Mouse (Mus musculus) ZHBTc4 (cell line): ENCODE data around the gene Hdac10.

Experiments
- DNase-seq: peaks from one replicate; pipeline ENCODE4 v3.0.0-alpha.2; 2011; ENCODE audit warnings: low read depth, low spot score

Hdac10 gene

GRCm38 (mm10) chr15:89128382-89129350, at the start of gene Hdac10:
TSS of gene Hdac10 (minus strand) at chr15:89128700.
- peak; percentile 88 for DNase-seq

- no peak for DNase-seq
Observed at GRCm38 (mm10) chr15:89177576-89178259, 49.2 kb upstream of the Hdac10 start.

GRCm38 (mm10) chr15:89177121-89177520, 48.6 kb upstream of the Hdac10 start:
- peak; percentile 88 for DNase-seq

- no peak for DNase-seq
Observed at GRCm38 (mm10) chr15:89175411-89176155, 47.1 kb upstream of the Hdac10 start.

- DNase-seq: no peak
Observed at GRCm38 (mm10) chr15:89174889-89175339, 46.4 kb upstream of the Hdac10 start.

- DNase-seq: peak; percentile 59
Observed at GRCm38 (mm10) chr15:89173906-89174214, 45.4 kb upstream of the Hdac10 start.

- no peak for DNase-seq
Observed at GRCm38 (mm10) chr15:89173024-89173905, 44.8 kb upstream of the Hdac10 start.

GRCm38 (mm10) chr15:89172276-89172935, 43.9 kb upstream of the Hdac10 start:
- DNase-seq: no peak

- no peak for DNase-seq
Observed at GRCm38 (mm10) chr15:89171526-89172051, 43.1 kb upstream of the Hdac10 start.

GRCm38 (mm10) chr15:89170102-89170501, 41.6 kb upstream of the Hdac10 start:
- DNase-seq: no peak

- peak; percentile 95 for DNase-seq
Observed at GRCm38 (mm10) chr15:89169431-89169830, 40.9 kb upstream of the Hdac10 start.

GRCm38 (mm10) chr15:89168922-89169321, 40.4 kb upstream of the Hdac10 start:
- DNase-seq: no peak

- DNase-seq: no peak
Observed at GRCm38 (mm10) chr15:89165478-89165877, 37.0 kb upstream of the Hdac10 start.

GRCm38 (mm10) chr15:89161397-89161796, 32.9 kb upstream of the Hdac10 start:
- no peak for DNase-seq

GRCm38 (mm10) chr15:89158516-89158915, 30.0 kb upstream of the Hdac10 start:
- no peak for DNase-seq

- DNase-seq: peak; percentile 93
Observed at GRCm38 (mm10) chr15:89157954-89158353, 29.5 kb upstream of the Hdac10 start.

- DNase-seq: no peak
Observed at GRCm38 (mm10) chr15:89152312-89152711, 23.8 kb upstream of the Hdac10 start.

GRCm38 (mm10) chr15:89150041-89150390, 21.5 kb upstream of the Hdac10 start:
- DNase-seq: peak; percentile 74

GRCm38 (mm10) chr15:89149271-89150040, 21.0 kb upstream of the Hdac10 start, which contains the start of gene Mapk11:
TSS of gene Mapk11 (minus strand) at chr15:89149628.
- DNase-seq: peak; percentile 47
